Mouse (Mus musculus): ENCODE measurements at regions not wholly inside any gene's neighbourhood (a gene's known extent, or its start where the extent isn't known, plus 50 kb on each side); places are given as distances from the start of the nearest gene placed in this dataset.

- TF ChIP-seq CTCF (IDR thresholded peaks at IDR 0.05) = no peak
- no peak for TF ChIP-seq POLR2A (IDR thresholded peaks at IDR 0.05; ENCODE audit: insufficient read depth, low read depth, low read length)
- TF ChIP-seq EP300 (IDR thresholded peaks at IDR 0.05; ENCODE audit: insufficient read depth, low read depth, low read length) = no peak
Observed at GRCm38 (mm10) chr15:15102185-15102584, 1626.4 kb upstream of the Cdh9 start.
